Mouse (Mus musculus) intestine, embryonic 16.5 days (tissue): Measurements from ENCODE around the gene Zfp239. TPM values are rescaled to one million over a fixed set of nuclear protein-coding genes. Genes with fewer than 3 reads are reported as not detected.

Source experiments
- ATAC-seq: fragments of 200-750 bp; cut with Nextera tagmentation; 2 replicates; pipeline ENCODE4 v1.8.0; 2017; ENCODE audit warnings: moderate TSS enrichment, moderate library complexity
- H3K27ac ChIP-seq: fragments of 300-500 bp; sonication (generic); 2 replicates; pipeline ENCODE4 v1.5.1; 2014; ENCODE audit warnings: mild to moderate bottlenecking, low read length
- H3K27me3 ChIP-seq: fragments of 300-500 bp; sonication (generic); replicated peaks from 2 replicates; pipeline ENCODE4 v1.6.1; 2014; ENCODE audit warnings: low read length, control low read depth, mixed read lengths; ENCODE audit not compliant: control insufficient read depth, insufficient read depth
- H3K36me3 ChIP-seq: fragments of 300-500 bp; sonication (generic); 2 replicates; pipeline ENCODE4 v1.6.1; 2014; ENCODE audit warnings: low read length, control low read depth; ENCODE audit not compliant: control insufficient read depth, insufficient read depth
- H3K4me1 ChIP-seq: fragments of 300-500 bp; sonication (generic); 2 replicates; pipeline ENCODE4 v1.6.1; 2014; ENCODE audit warnings: low read length, control low read depth, mixed read lengths; ENCODE audit not compliant: control insufficient read depth, insufficient read depth
- H3K4me2 ChIP-seq: fragments of 300-500 bp; sonication (generic); 2 replicates; pipeline ENCODE4 v1.6.1; 2014; ENCODE audit warnings: low read depth, low read length, control low read depth
- H3K4me3 ChIP-seq: fragments of 300-500 bp; sonication (generic); 2 replicates; pipeline ENCODE4 v1.5.1; 2014; ENCODE audit warnings: mild to moderate bottlenecking, low read length
- H3K9ac ChIP-seq: fragments of 300-500 bp; sonication (generic); 2 replicates; pipeline ENCODE4 v1.6.1; 2014; ENCODE audit warnings: low read depth, low read length
- H3K9me3 ChIP-seq: fragments of 300-500 bp; sonication (generic); 2 replicates; pipeline ENCODE4 v1.6.1; 2016; ENCODE audit warnings: low read length, control low read depth; ENCODE audit not compliant: control insufficient read depth
- WGBS: fragments of 180-500 bp; shearing (Covaris S2); extraction: QIAGEN DNeasy Blood & Tissue Kit; methylation state at CpG from one replicate; pipeline ENCODE4 v1.1.7; 2014; 5-methylcytosine and 5-hydroxymethylcytosine counted together
- polyA plus RNA-seq: library from polyadenylated mRNA; unstranded; fragments of >200 nt; fragmentation: Nextera tagmentation; extraction: Ambion mirVana; gene quantifications from 2 replicates; pipeline ENCODE4 v1.2.1, GENCODE M21; 2015

The Zfp239 gene
- polyA plus RNA-seq, 1 experiment from 2014 or later: 5.4 TPM

GRCm38 (mm10) chr6:117902556-117902955 lies 40.7 kb downstream of the Zfp239 start:
- 72% methylated on average over 4 of the region's 4 CpGs for WGBS
- Histone ChIP-seq H3K27me3 (no peaks in the 10 kb centered on the region), H3K9ac (no peak overlapping the region)

GRCm38 (mm10) chr6:117903836-117904235 lies 41.9 kb downstream of the Zfp239 start:
- no peak overlapping the region for H3K27ac ChIP-seq
- H3K4me3 ChIP-seq: no peak overlapping the region
- H3K4me1 ChIP-seq: peaks cover 2% of the 10 kb centered on the region
- no peaks in the 10 kb centered on the region for H3K9me3 ChIP-seq
- H3K27me3 ChIP-seq: no peaks in the 10 kb centered on the region
- H3K36me3 ChIP-seq: no peaks in the 10 kb centered on the region
- no peak overlapping the region for H3K9ac ChIP-seq
- H3K4me2 ChIP-seq: no peak overlapping the region
- WGBS: 85% methylated on average over 3 of the region's 3 CpGs
- ATAC-seq: no peak

More at GRCm38 (mm10) chr6:117902556-117902955, 40.7 kb downstream of the Zfp239 start:
- Histone ChIP-seq H3K4me2 (no peak overlapping the region), H3K4me1 (no peaks in the 10 kb centered on the region), H3K27ac (no peak overlapping the region), H3K9me3 (no peaks in the 10 kb centered on the region), H3K36me3 (no peaks in the 10 kb centered on the region), H3K4me3 (no peak overlapping the region)
- ATAC-seq: no peak

GRCm38 (mm10) chr6:117905260-117905930 lies 43.5 kb downstream of the Zfp239 start:
- H3K4me2 ChIP-seq: peak overlapping the region; percentile 30
- peaks cover 12% of the 10 kb centered on the region for H3K4me1 ChIP-seq
- H3K9ac ChIP-seq: peak overlapping the region; percentile 69
- no peaks in the 10 kb centered on the region for H3K36me3 ChIP-seq
- 15% methylated on average over 4 of the region's 4 CpGs for WGBS
- H3K27me3 ChIP-seq: no peaks in the 10 kb centered on the region
- no peaks in the 10 kb centered on the region for H3K9me3 ChIP-seq
- peak overlapping the region; percentile 52 for H3K4me3 ChIP-seq
- ATAC-seq: no peak
- H3K27ac ChIP-seq: peak overlapping the region; percentile 82

- H3K4me3 ChIP-seq: peak overlapping the region; percentile 52
- no peaks in the 10 kb centered on the region for H3K27me3 ChIP-seq
- peak; percentile 10 for ATAC-seq
- H3K4me2 ChIP-seq: peak overlapping the region; percentile 30
- H3K4me1 ChIP-seq: peaks cover 12% of the 10 kb centered on the region
- H3K36me3 ChIP-seq: no peaks in the 10 kb centered on the region
- WGBS: under 1% methylated on average over 25 of the region's 25 CpGs
- peak overlapping the region; percentile 82 for H3K27ac ChIP-seq
- peak overlapping the region; percentile 69 for H3K9ac ChIP-seq
- H3K9me3 ChIP-seq: no peaks in the 10 kb centered on the region
Observed at GRCm38 (mm10) chr6:117906015-117906531, 44.2 kb downstream of the Zfp239 start.

- Histone ChIP-seq H3K4me1 (peaks cover 12% of the 10 kb centered on the region), H3K36me3 (no peaks in the 10 kb centered on the region)
Observed at GRCm38 (mm10) chr6:117906590-117907271, 44.8 kb downstream of the Zfp239 start.

GRCm38 (mm10) chr6:117907301-117907978 lies 45.5 kb downstream of the Zfp239 start:
- Histone ChIP-seq H3K4me3 (peak overlapping the region; percentile 100), H3K27ac (peak overlapping the region; percentile 98), H3K4me1 (peaks cover 15% of the 10 kb centered on the region), H3K4me2 (peak overlapping the region; percentile 58), H3K9me3 (no peaks in the 10 kb centered on the region), H3K36me3 (no peaks in the 10 kb centered on the region), H3K9ac (peak overlapping the region; percentile 99), H3K27me3 (no peaks in the 10 kb centered on the region)
- whole genome bisulfite sequencing: under 1% methylated on average over 74 of the region's 77 CpGs
- ATAC-seq: peak; percentile 78

More at GRCm38 (mm10) chr6:117906590-117907271, 44.8 kb downstream of the Zfp239 start:
- WGBS: under 1% methylated on average over 66 of the region's 68 CpGs
- Histone ChIP-seq H3K27me3 (no peaks in the 10 kb centered on the region), H3K4me2 (peak overlapping the region; percentile 58), H3K27ac (peak overlapping the region; percentile 98), H3K9ac (peak overlapping the region; percentile 99), H3K9me3 (no peaks in the 10 kb centered on the region), H3K4me3 (peak overlapping the region; percentile 100)
- peak; percentile 93 for ATAC-seq

- no peaks in the 10 kb centered on the region for H3K9me3 ChIP-seq
- peaks cover 15% of the 10 kb centered on the region for H3K4me1 ChIP-seq
- H3K4me2 ChIP-seq: peak overlapping the region; percentile 58
- H3K9ac ChIP-seq: peak overlapping the region; percentile 99
- peak overlapping the region; percentile 98 for H3K27ac ChIP-seq
- WGBS: 0% methylated on average over 26 of the region's 26 CpGs
- no peak for ATAC-seq
- no peaks in the 10 kb centered on the region for H3K27me3 ChIP-seq
- no peaks in the 10 kb centered on the region for H3K36me3 ChIP-seq
- H3K4me3 ChIP-seq: peak overlapping the region; percentile 100
Observed at GRCm38 (mm10) chr6:117907979-117908355, 46.1 kb downstream of the Zfp239 start.

GRCm38 (mm10) chr6:117908424-117908900 lies 46.6 kb downstream of the Zfp239 start:
- no peak for ATAC-seq
- no peaks in the 10 kb centered on the region for H3K36me3 ChIP-seq
- peak overlapping the region; percentile 99 for H3K9ac ChIP-seq
- H3K27ac ChIP-seq: peak overlapping the region; percentile 98
- H3K4me3 ChIP-seq: peak overlapping the region; percentile 100
- WGBS: under 1% methylated on average over 14 of the region's 14 CpGs
- H3K27me3 ChIP-seq: no peaks in the 10 kb centered on the region
- H3K9me3 ChIP-seq: no peaks in the 10 kb centered on the region
- H3K4me1 ChIP-seq: peaks cover 16% of the 10 kb centered on the region
- peak overlapping the region; percentile 58 for H3K4me2 ChIP-seq

- H3K4me2 ChIP-seq: peak overlapping the region; percentile 58
- 75% methylated on average over 6 of the region's 6 CpGs for WGBS
Observed at GRCm38 (mm10) chr6:117910120-117910661, 48.3 kb downstream of the Zfp239 start.

More at GRCm38 (mm10) chr6:117910120-117910661, 48.3 kb downstream of the Zfp239 start:
- Histone ChIP-seq H3K27ac (no peak overlapping the region), H3K9ac (peak overlapping the region; percentile 50), H3K27me3 (no peaks in the 10 kb centered on the region), H3K4me1 (peaks cover 22% of the 10 kb centered on the region), H3K4me3 (peak overlapping the region; percentile 100), H3K9me3 (no peaks in the 10 kb centered on the region), H3K36me3 (no peaks in the 10 kb centered on the region)
- ATAC-seq: no peak
